Mouse (Mus musculus) ovary, postnatal 36 days (tissue): Measurements from ENCODE around the gene Whamm.
A peak's percentile ranks its signal among the peaks of the same experiment; 100 is the strongest.

Source experiments
- DNase-seq: peaks from one replicate; pipeline ENCODE4 v3.0.0; 2022; ENCODE audit warnings: low spot score, mixed read lengths

The Whamm gene

GRCm38 (mm10) chr7:81571108-81571940, at the start of gene Whamm:
Gene Whamm (plus strand): TSS chr7:81571266.
- DNase-seq, result peak; percentile 86

- DNase-seq, result peak; percentile 87
Observed at GRCm38 (mm10) chr7:81523008-81523662, 47.9 kb upstream of the Whamm start.

GRCm38 (mm10) chr7:81523663-81524017, 47.4 kb upstream of the Whamm start:
- DNase-seq, result no peak

- DNase-seq, result no peak
Observed at GRCm38 (mm10) chr7:81528918-81529317, 42.1 kb upstream of the Whamm start.

GRCm38 (mm10) chr7:81531462-81531861, 39.6 kb upstream of the Whamm start:
- no peak for DNase-seq

GRCm38 (mm10) chr7:81536478-81536877, 34.6 kb upstream of the Whamm start:
- no peak for DNase-seq

- DNase-seq, result no peak
Observed at GRCm38 (mm10) chr7:81538070-81538675, 32.9 kb upstream of the Whamm start.

- DNase-seq, result no peak
Observed at GRCm38 (mm10) chr7:81539565-81539964, 31.5 kb upstream of the Whamm start.

GRCm38 (mm10) chr7:81540999-81541398, 30.1 kb upstream of the Whamm start:
- DNase-seq, result no peak

- peak; percentile 56 for DNase-seq
Observed at GRCm38 (mm10) chr7:81541924-81542524, 29.0 kb upstream of the Whamm start.

GRCm38 (mm10) chr7:81542934-81543333, 28.1 kb upstream of the Whamm start:
- DNase-seq, result no peak

- no peak for DNase-seq
Observed at GRCm38 (mm10) chr7:81548864-81549263, 22.2 kb upstream of the Whamm start.

GRCm38 (mm10) chr7:81553589-81553988, 17.5 kb upstream of the Whamm start:
- no peak for DNase-seq

GRCm38 (mm10) chr7:81554369-81554768, 16.7 kb upstream of the Whamm start:
- no peak for DNase-seq

- DNase-seq, result no peak
Observed at GRCm38 (mm10) chr7:81556839-81557238, 14.2 kb upstream of the Whamm start.

GRCm38 (mm10) chr7:81557252-81557984, 13.6 kb upstream of the Whamm start:
- no peak for DNase-seq

- no peak for DNase-seq
Observed at GRCm38 (mm10) chr7:81557985-81558360, 13.1 kb upstream of the Whamm start.

- no peak for DNase-seq
Observed at GRCm38 (mm10) chr7:81559231-81559980, 11.7 kb upstream of the Whamm start.

GRCm38 (mm10) chr7:81560101-81561049, 10.7 kb upstream of the Whamm start:
- no peak for DNase-seq

GRCm38 (mm10) chr7:81561211-81561610, 9.9 kb upstream of the Whamm start:
- DNase-seq, result no peak
